Mouse (Mus musculus) spleen, adult 2 months (tissue): ENCODE measurements around the gene Ly6g5c.

Experiments
- CTCF ChIP-seq: fragments of 200-500 bp; IDR thresholded peaks from 2 replicates; pipeline ENCODE4 v1.5.1; 2011; ENCODE audit warnings: mild to moderate bottlenecking, inconsistent platforms; ENCODE audit not compliant: insufficient read depth, insufficient read length, insufficient replicate concordance; ENCODE audit errors: extremely low read depth
- POLR2A ChIP-seq: fragments of 200-500 bp; IDR thresholded peaks from 2 replicates; pipeline ENCODE4 v1.6.1; 2011; ENCODE audit warnings: low read depth, low read length, inconsistent platforms

DNA sequence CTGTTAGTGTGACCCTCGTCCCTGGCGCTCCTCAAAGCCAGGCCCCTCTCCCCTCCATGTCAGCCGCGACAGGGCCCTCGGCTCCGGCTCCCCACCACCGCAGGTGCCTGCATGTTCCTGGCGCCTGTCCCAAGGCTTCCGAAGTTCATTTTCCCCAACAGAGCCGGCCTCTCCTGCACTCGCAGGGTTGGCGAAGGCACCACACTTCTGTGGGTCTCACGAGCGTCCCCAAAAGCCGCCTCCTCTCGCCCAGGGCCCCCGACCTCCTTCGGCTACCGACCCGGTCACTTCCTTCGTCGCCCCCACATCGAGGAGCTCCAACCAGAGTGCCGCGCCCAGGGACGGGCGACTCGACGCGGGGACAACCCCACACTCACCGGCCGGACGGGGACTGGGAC, 12.7 kb downstream of the Ly6g5c start:
- TF ChIP-seq CTCF (no peak), POLR2A (no peak)
